Mouse (Mus musculus) hindbrain, embryonic 16.5 days (tissue): ENCODE data around the gene Pde8b. TPM values are rescaled to one million over a fixed set of nuclear protein-coding genes. Genes with fewer than 3 reads are reported as not detected.
A peak's percentile ranks its signal among the peaks of the same experiment; 100 is the strongest.

ENCODE experiments used
- ATAC-seq: fragments of 200-750 bp; cut with Nextera tagmentation; 2 replicates; pipeline ENCODE4 v1.8.0; 2017; ENCODE audit warnings: moderate TSS enrichment, moderate library complexity
- H3K27ac ChIP-seq: fragments of 300-500 bp; sonication (generic); 2 replicates; pipeline ENCODE4 v1.5.1; 2014; ENCODE audit warnings: low read depth, mild to moderate bottlenecking, control low read depth, low read length, moderate library complexity
- H3K27me3 ChIP-seq: fragments of 300-500 bp; sonication (generic); replicated peaks from 2 replicates; pipeline ENCODE4 v1.6.1; 2014; ENCODE audit warnings: low read length; ENCODE audit not compliant: control insufficient read depth, insufficient read depth
- H3K36me3 ChIP-seq: fragments of 300-500 bp; sonication (generic); 2 replicates; pipeline ENCODE4 v1.6.1; 2014; ENCODE audit warnings: mild to moderate bottlenecking, low read length, moderate library complexity, mixed read lengths; ENCODE audit not compliant: control insufficient read depth, insufficient read depth
- H3K4me1 ChIP-seq: fragments of 300-500 bp; sonication (generic); 2 replicates; pipeline ENCODE4 v1.6.1; 2014; ENCODE audit warnings: low read depth, low read length; ENCODE audit not compliant: control insufficient read depth, insufficient read depth
- H3K4me2 ChIP-seq: fragments of 300-500 bp; sonication (generic); 2 replicates; pipeline ENCODE4 v1.6.1; 2014; ENCODE audit warnings: mild to moderate bottlenecking, low read length, control low read depth, moderate library complexity
- H3K4me3 ChIP-seq: fragments of 300-500 bp; sonication (generic); 2 replicates; pipeline ENCODE4 v1.5.1; 2014; ENCODE audit warnings: mild to moderate bottlenecking, low read length, control low read depth, moderate library complexity
- H3K9ac ChIP-seq: fragments of 300-500 bp; sonication (generic); 2 replicates; pipeline ENCODE4 v1.6.1; 2014; ENCODE audit warnings: low read depth, mild to moderate bottlenecking, control low read depth, low read length, moderate library complexity
- H3K9me3 ChIP-seq: fragments of 300-500 bp; sonication (generic); 2 replicates; pipeline ENCODE4 v1.6.1; 2014; ENCODE audit warnings: mild to moderate bottlenecking, low read length, moderate library complexity; ENCODE audit not compliant: control insufficient read depth
- WGBS: fragments of 180-500 bp; shearing (Covaris S2); extraction: QIAGEN DNeasy Blood & Tissue Kit; methylation state at CpG from one replicate; pipeline ENCODE4 v1.1.7; 2014; 5-methylcytosine and 5-hydroxymethylcytosine counted together
- polyA plus RNA-seq: library from polyadenylated mRNA; unstranded; fragments of >200 nt; fragmentation: Nextera tagmentation; extraction: Ambion mirVana; gene quantifications from 2 replicates; pipeline ENCODE4 v1.2.1, GENCODE M21; 2015

The Pde8b gene
- polyA plus RNA-seq, 1 experiment from 2014 or later = 8.9 TPM

- H3K4me1 ChIP-seq = no peaks in the 10 kb centered on the region
- peak; percentile 61 for ATAC-seq
- 54% methylated on average over 5 of the region's 5 CpGs for WGBS
These were observed 73.7 kb downstream of the Pde8b start for GRCm38 (mm10) chr13:95176399-95176798.

GRCm38 (mm10) chr13:95174253-95174652 is 75.9 kb downstream of the Pde8b start:
- no peak overlapping the region for H3K4me3 ChIP-seq
- no peak for ATAC-seq
- WGBS = 76% methylated on average over 6 of the region's 6 CpGs
- H3K4me2 ChIP-seq = no peak overlapping the region
- H3K9ac ChIP-seq = no peak overlapping the region
- no peaks in the 10 kb centered on the region for H3K36me3 ChIP-seq
- no peak overlapping the region for H3K27ac ChIP-seq
- no peaks in the 10 kb centered on the region for H3K4me1 ChIP-seq
- H3K27me3 ChIP-seq = no peaks in the 10 kb centered on the region
- H3K9me3 ChIP-seq = no peaks in the 10 kb centered on the region

More at GRCm38 (mm10) chr13:95176399-95176798, 73.7 kb downstream of the Pde8b start:
- no peak overlapping the region for H3K9ac ChIP-seq
- no peak overlapping the region for H3K27ac ChIP-seq
- no peak overlapping the region for H3K4me2 ChIP-seq
- H3K9me3 ChIP-seq = no peaks in the 10 kb centered on the region
- H3K36me3 ChIP-seq = no peaks in the 10 kb centered on the region
- H3K4me3 ChIP-seq = no peak overlapping the region
- H3K27me3 ChIP-seq = no peaks in the 10 kb centered on the region

DNA sequence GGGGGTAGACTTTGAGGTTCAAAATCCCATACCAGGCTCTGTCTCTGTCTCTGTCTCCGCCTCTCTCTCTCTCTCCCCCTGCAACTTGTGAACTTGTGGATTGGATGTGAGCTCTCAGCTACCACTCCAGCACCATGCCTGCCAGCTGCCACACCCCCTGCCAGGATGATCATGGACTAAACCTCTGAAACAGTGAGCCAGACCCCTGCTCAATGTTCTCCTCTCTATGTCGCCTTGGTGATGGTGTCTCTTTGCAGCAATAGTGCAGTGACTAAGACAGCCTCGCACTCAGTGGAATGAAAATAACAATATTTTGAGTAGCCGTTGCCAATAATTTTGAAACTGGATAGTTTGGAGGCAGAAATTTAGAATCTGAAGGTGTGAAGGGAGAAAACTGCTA is 77.8 kb downstream of the Pde8b start:
- Histone ChIP-seq H3K9me3 (no peaks in the 10 kb centered on the region), H3K36me3 (no peaks in the 10 kb centered on the region), H3K9ac (no peak overlapping the region), H3K4me3 (no peak overlapping the region), H3K27ac (no peak overlapping the region), H3K4me1 (no peaks in the 10 kb centered on the region), H3K27me3 (no peaks in the 10 kb centered on the region), H3K4me2 (no peak overlapping the region)
- 88% methylated on average over 4 of the region's 4 CpGs for WGBS
- no peak for ATAC-seq

DNA sequence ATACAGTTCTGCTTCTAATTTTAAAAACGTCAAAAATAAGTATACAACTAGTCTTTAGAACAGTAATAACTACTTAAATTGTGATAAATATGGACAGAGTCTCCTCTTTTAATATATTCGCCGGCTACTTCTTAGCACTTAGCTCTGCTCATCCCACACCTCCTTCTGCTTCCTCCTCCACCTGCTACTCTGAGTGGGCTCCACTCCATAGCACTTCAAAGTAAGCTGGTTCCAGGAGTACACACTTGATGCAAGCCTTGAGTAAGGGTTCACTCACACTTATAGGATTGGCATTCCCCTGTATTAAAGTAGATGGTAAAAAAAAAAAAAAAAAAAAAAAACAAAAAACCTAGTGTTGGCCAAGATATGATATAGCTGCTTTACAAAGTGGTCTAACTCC is 89.9 kb downstream of the Pde8b start:
- Histone ChIP-seq H3K4me1 (no peaks in the 10 kb centered on the region), H3K27me3 (no peaks in the 10 kb centered on the region), H3K36me3 (no peaks in the 10 kb centered on the region), H3K27ac (no peak overlapping the region), H3K4me2 (no peak overlapping the region), H3K9me3 (no peaks in the 10 kb centered on the region), H3K9ac (no peak overlapping the region), H3K4me3 (no peak overlapping the region)
- 91% methylated on average over 3 of the region's 3 CpGs for WGBS
- no peak for ATAC-seq

- no peak for ATAC-seq
- Histone ChIP-seq H3K4me2 (no peak overlapping the region), H3K36me3 (no peaks in the 10 kb centered on the region), H3K9ac (no peak overlapping the region), H3K4me3 (no peak overlapping the region), H3K27ac (no peak overlapping the region), H3K9me3 (no peaks in the 10 kb centered on the region; the same call in 1 of the 2 replicates), H3K4me1 (no peaks in the 10 kb centered on the region), H3K27me3 (no peaks in the 10 kb centered on the region)
- WGBS = 84% methylated on average over 7 of the region's 7 CpGs
These were observed 91.2 kb downstream of the Pde8b start for GRCm38 (mm10) chr13:95158986-95159385.

- Histone ChIP-seq H3K4me1 (no peaks in the 10 kb centered on the region), H3K27me3 (no peaks in the 10 kb centered on the region), H3K27ac (no peak overlapping the region), H3K9ac (no peak overlapping the region), H3K36me3 (no peaks in the 10 kb centered on the region), H3K4me2 (no peak overlapping the region), H3K9me3 (peaks cover 4% of the 10 kb centered on the region), H3K4me3 (no peak overlapping the region)
- ATAC-seq = no peak
These were observed 105.4 kb downstream of the Pde8b start for GRCm38 (mm10) chr13:95144746-95145145.

DNA sequence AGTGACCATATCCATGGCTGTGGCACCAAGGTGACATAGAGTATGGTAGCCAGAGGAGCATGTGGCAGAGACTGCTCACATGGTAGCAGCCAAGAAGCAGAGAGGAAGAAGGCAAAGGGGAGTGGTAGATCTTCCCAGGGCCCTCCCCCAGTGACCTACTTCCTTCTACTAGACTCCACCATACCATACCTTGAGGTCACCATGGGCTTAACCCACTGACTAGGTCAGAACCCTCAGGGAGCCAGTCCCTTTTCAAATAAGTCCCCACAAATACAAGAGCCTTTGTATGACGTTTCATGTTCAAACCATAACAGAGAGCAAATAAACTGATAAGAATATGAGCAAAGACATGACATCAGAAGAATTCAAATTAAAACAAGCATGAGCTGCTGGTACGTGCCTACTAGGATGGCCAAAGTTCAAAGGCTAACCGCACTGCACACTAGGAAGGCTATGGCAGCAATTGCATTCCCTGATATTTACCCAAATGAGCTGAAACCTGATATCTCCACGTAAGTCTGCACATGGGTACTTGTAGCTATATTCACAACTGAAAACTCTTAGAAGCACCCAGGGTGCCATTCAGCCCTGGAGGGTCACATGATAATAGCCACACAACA is 109.6 kb downstream of the Pde8b start:
- Histone ChIP-seq H3K9ac (no peak overlapping the region), H3K4me2 (no peak overlapping the region), H3K27me3 (no peaks in the 10 kb centered on the region), H3K4me1 (no peaks in the 10 kb centered on the region), H3K4me3 (no peak overlapping the region), H3K36me3 (no peaks in the 10 kb centered on the region), H3K27ac (no peak overlapping the region), H3K9me3 (peaks cover 4% of the 10 kb centered on the region)
- no peak for ATAC-seq
- WGBS = 89% methylated on average over 4 of the region's 4 CpGs

GRCm38 (mm10) chr13:95135326-95136150 is 114.6 kb downstream of the Pde8b start:
- no peak for ATAC-seq
- WGBS = 80% methylated on average over 7 of the region's 7 CpGs
- Histone ChIP-seq H3K4me1 (no peaks in the 10 kb centered on the region), H3K27me3 (no peaks in the 10 kb centered on the region), H3K36me3 (no peaks in the 10 kb centered on the region), H3K4me3 (no peak overlapping the region), H3K9ac (no peak overlapping the region), H3K9me3 (no peaks in the 10 kb centered on the region), H3K27ac (no peak overlapping the region), H3K4me2 (no peak overlapping the region)

- no peaks in the 10 kb centered on the region for H3K4me1 ChIP-seq
- 23% methylated on average over 4 of the region's 4 CpGs for WGBS
- ATAC-seq = 0 out of 2 replicates have a peak, but pooled peaks have one; percentile 34
These were observed 118.3 kb downstream of the Pde8b start for GRCm38 (mm10) chr13:95131848-95132247.

More at GRCm38 (mm10) chr13:95131848-95132247, 118.3 kb downstream of the Pde8b start:
- Histone ChIP-seq H3K36me3 (no peaks in the 10 kb centered on the region), H3K4me2 (no peak overlapping the region), H3K9ac (no peak overlapping the region), H3K9me3 (no peaks in the 10 kb centered on the region), H3K27me3 (no peaks in the 10 kb centered on the region), H3K27ac (no peak overlapping the region), H3K4me3 (no peak overlapping the region)
